Mouse (Mus musculus) ES-Bruce4 (cell line): ENCODE results near the gene Pld1. TPM values are rescaled to one million over a fixed set of nuclear protein-coding genes. Genes with fewer than 3 reads are reported as not detected.

Source experiments
- H3K27ac ChIP-seq: 2 replicates; pipeline ENCODE4 v1.5.1; 2012; ENCODE audit warnings: low read length, inconsistent platforms; ENCODE audit not compliant: insufficient read depth
- H3K27me3 ChIP-seq: 2 replicates; pipeline ENCODE4 v1.6.1; 2012; ENCODE audit warnings: mild to moderate bottlenecking, low read length, inconsistent platforms; ENCODE audit not compliant: control insufficient read depth, poor library complexity, insufficient read depth, severe bottlenecking
- H3K36me3 ChIP-seq: 2 replicates; pipeline ENCODE4 v1.6.1; 2012; ENCODE audit warnings: inconsistent platforms, mild to moderate bottlenecking, low read length, moderate library complexity; ENCODE audit not compliant: control insufficient read depth, poor library complexity, insufficient read depth, severe bottlenecking
- H3K4me1 ChIP-seq: one replicate; pipeline ENCODE4 v1.8.1; 2011; ENCODE audit warnings: low read length; ENCODE audit not compliant: control insufficient read depth, insufficient read depth
- H3K4me3 ChIP-seq: 2 replicates; pipeline ENCODE4 v1.5.1; 2011; ENCODE audit warnings: low read depth, mild to moderate bottlenecking, low read length
- H3K9ac ChIP-seq: 2 replicates; pipeline ENCODE4 v1.6.1; 2012; ENCODE audit warnings: low read depth, mild to moderate bottlenecking, inconsistent platforms; ENCODE audit not compliant: poor library complexity, severe bottlenecking
- H3K9me3 ChIP-seq: replicated peaks from 2 replicates; pipeline ENCODE4 v1.6.1; 2012; ENCODE audit warnings: mild to moderate bottlenecking, low read length, inconsistent platforms; ENCODE audit not compliant: control insufficient read depth, poor library complexity, insufficient read depth, severe bottlenecking
- CTCF ChIP-seq: IDR thresholded peaks from one replicate; pipeline ENCODE4 v1.8.1; 2011; ENCODE audit warnings: low read depth, low read length
- EP300 ChIP-seq: IDR thresholded peaks from 2 replicates; pipeline ENCODE4 v1.6.1; 2011; ENCODE audit warnings: low read depth, low read length; ENCODE audit not compliant: insufficient read depth
- POLR2A ChIP-seq: IDR thresholded peaks from one replicate; pipeline ENCODE4 v1.8.1; 2011; ENCODE audit warnings: low read length; ENCODE audit not compliant: insufficient read depth
- polyA plus RNA-seq: library from polyadenylated mRNA; stranded (reverse); fragments of >200 nt; gene quantifications from 2 replicates; pipeline ENCODE4 v1.2.4, GENCODE M21; 2011; ENCODE audit warnings: low read depth; ENCODE audit not compliant: missing spikeins, insufficient read depth, insufficient read length

The Pld1 gene
- polyA plus RNA-seq, 1 experiment, result 5.8 TPM

GRCm38 (mm10) chr3:28028456-28028855, 90.0 kb downstream of the Pld1 start:
- Histone ChIP-seq H3K36me3 (no peaks in the 10 kb centered on the region), H3K9ac (no peak overlapping the region), H3K27me3 (no peaks in the 10 kb centered on the region), H3K9me3 (no peaks in the 10 kb centered on the region), H3K4me1 (no peaks in the 10 kb centered on the region), H3K4me3 (no peak overlapping the region), H3K27ac (no peak overlapping the region)
- TF ChIP-seq CTCF, result no peak
- TF ChIP-seq POLR2A, result no peak
- no peak for TF ChIP-seq EP300

- no peaks in the 10 kb centered on the region for H3K4me1 ChIP-seq
- no peaks in the 10 kb centered on the region for H3K27me3 ChIP-seq
- H3K9me3 ChIP-seq, result no peaks in the 10 kb centered on the region
- H3K36me3 ChIP-seq, result no peaks in the 10 kb centered on the region
- H3K27ac ChIP-seq, result no peak overlapping the region
- H3K4me3 ChIP-seq, result no peak overlapping the region
- no peak overlapping the region for H3K9ac ChIP-seq
- TF ChIP-seq CTCF (no peak), EP300 (no peak), POLR2A (no peak)
Measured at GRCm38 (mm10) chr3:28030860-28031259, 92.4 kb downstream of the Pld1 start.

- Histone ChIP-seq H3K36me3 (no peaks in the 10 kb centered on the region), H3K4me1 (no peaks in the 10 kb centered on the region), H3K9ac (no peak overlapping the region), H3K27ac (no peak overlapping the region), H3K27me3 (no peaks in the 10 kb centered on the region), H3K9me3 (no peaks in the 10 kb centered on the region), H3K4me3 (no peak overlapping the region)
- TF ChIP-seq CTCF (no peak), EP300 (no peak), POLR2A (no peak)
Measured at GRCm38 (mm10) chr3:28031643-28032243, 93.2 kb downstream of the Pld1 start.

GRCm38 (mm10) chr3:28033898-28034297, 95.4 kb downstream of the Pld1 start:
- Histone ChIP-seq H3K4me1 (peaks cover 5% of the 10 kb centered on the region), H3K9ac (no peak overlapping the region), H3K9me3 (no peaks in the 10 kb centered on the region), H3K36me3 (no peaks in the 10 kb centered on the region), H3K27ac (no peak overlapping the region), H3K27me3 (no peaks in the 10 kb centered on the region), H3K4me3 (no peak overlapping the region)
- TF ChIP-seq POLR2A (no peak), EP300 (no peak), CTCF (no peak)

GRCm38 (mm10) chr3:28034707-28035333, 96.3 kb downstream of the Pld1 start:
- H3K4me1 ChIP-seq, result peaks cover 5% of the 10 kb centered on the region
- H3K27ac ChIP-seq, result no peak overlapping the region
- no peak for TF ChIP-seq POLR2A
- H3K27me3 ChIP-seq, result no peaks in the 10 kb centered on the region
- no peak overlapping the region for H3K4me3 ChIP-seq
- no peak overlapping the region for H3K9ac ChIP-seq
- no peaks in the 10 kb centered on the region for H3K9me3 ChIP-seq
- no peaks in the 10 kb centered on the region for H3K36me3 ChIP-seq

GRCm38 (mm10) chr3:28037320-28037932, 98.9 kb downstream of the Pld1 start:
- Histone ChIP-seq H3K9ac (no peak overlapping the region), H3K27ac (peak overlapping the region; percentile 57; the same call in 1 of the 2 replicates)

More at GRCm38 (mm10) chr3:28037320-28037932, 98.9 kb downstream of the Pld1 start:
- Histone ChIP-seq H3K4me1 (peaks cover 7% of the 10 kb centered on the region), H3K9me3 (no peaks in the 10 kb centered on the region), H3K36me3 (no peaks in the 10 kb centered on the region), H3K27me3 (no peaks in the 10 kb centered on the region), H3K4me3 (no peak overlapping the region)
- TF ChIP-seq CTCF, result no peak
- no peak for TF ChIP-seq POLR2A
- no peak for TF ChIP-seq EP300
